Mouse (Mus musculus): ENCODE results near the gene Tunar. TPM values are rescaled to one million over a fixed set of nuclear protein-coding genes. Genes with fewer than 3 reads are reported as not detected.

The Tunar gene
- under 1 TPM; 0.32 to 0.41 TPM for total RNA-seq (2021)
- 0.36 and 0.54 TPM in 2 replicates for polyA plus RNA-seq (2012; rRNA removed)
- long read RNA-seq: 0 reads

- no peak for DNase-seq
Observed at GRCm38 (mm10) chr12:105333570-105333969, at the start of gene Tunar. Gene Tunar, plus strand, starts transcription at chr12:105333870.

- DNase-seq: no peak
Observed at GRCm38 (mm10) chr12:105312571-105313035, 21.1 kb upstream of the Tunar start.

- DNase-seq: no peak
Observed at GRCm38 (mm10) chr12:105314328-105314727, 19.3 kb upstream of the Tunar start.

GRCm38 (mm10) chr12:105322160-105322559 lies 11.5 kb upstream of the Tunar start:
- DNase-seq: no peak

GRCm38 (mm10) chr12:105327051-105327450 lies 6.6 kb upstream of the Tunar start:
- no peak for DNase-seq

- DNase-seq: no peak
Observed at GRCm38 (mm10) chr12:105328396-105328795, 5.3 kb upstream of the Tunar start.

GRCm38 (mm10) chr12:105336094-105336420 lies 2.4 kb downstream of the Tunar start:
- no peak for DNase-seq

GRCm38 (mm10) chr12:105336421-105337289 lies 3.0 kb downstream of the Tunar start:
- DNase-seq: peak; percentile 8

GRCm38 (mm10) chr12:105337290-105338005 lies 3.8 kb downstream of the Tunar start:
- DNase-seq: no peak

- DNase-seq: no peak
Observed at GRCm38 (mm10) chr12:105338256-105338977, 4.7 kb downstream of the Tunar start.

GRCm38 (mm10) chr12:105341523-105341922 lies 7.9 kb downstream of the Tunar start:
- DNase-seq: no peak

GRCm38 (mm10) chr12:105344460-105344859 lies 10.8 kb downstream of the Tunar start:
- no peak for DNase-seq

- no peak for DNase-seq
Observed at GRCm38 (mm10) chr12:105346861-105347260, 13.2 kb downstream of the Tunar start.

GRCm38 (mm10) chr12:105347261-105347660 lies 13.6 kb downstream of the Tunar start:
- no peak for DNase-seq

- DNase-seq: no peak
Observed at GRCm38 (mm10) chr12:105354266-105354665, 20.6 kb downstream of the Tunar start.

- DNase-seq: no peak
Observed at GRCm38 (mm10) chr12:105354772-105355171, 21.1 kb downstream of the Tunar start.

- DNase-seq: no peak
Observed at GRCm38 (mm10) chr12:105356781-105357180, 23.1 kb downstream of the Tunar start.

- DNase-seq: no peak
Observed at GRCm38 (mm10) chr12:105363648-105364047, 30.0 kb downstream of the Tunar start.

- DNase-seq: no peak
Observed at GRCm38 (mm10) chr12:105374564-105374963, 40.9 kb downstream of the Tunar start.

- DNase-seq: no peak
Observed at GRCm38 (mm10) chr12:105376976-105377375, 43.3 kb downstream of the Tunar start.

GRCm38 (mm10) chr12:105382733-105383132 lies 49.1 kb downstream of the Tunar start:
- DNase-seq: no peak

- no peak for DNase-seq
Observed at GRCm38 (mm10) chr12:105394671-105395070, 61.0 kb downstream of the Tunar start.
